Mouse (Mus musculus) lung, embryonic 16.5 days (tissue): ENCODE measurements at regions not wholly inside any gene's neighbourhood (a gene's known extent, or its start where the extent isn't known, plus 50 kb on each side); places are given as distances from the start of the nearest gene placed in this dataset.

Source experiments
- ATAC-seq: fragments of 200-750 bp; cut with Nextera tagmentation; 2 replicates; pipeline ENCODE4 v1.8.0; 2017; ENCODE audit warnings: low read depth, mild to moderate bottlenecking, moderate library complexity
- H3K27ac ChIP-seq: fragments of 300-500 bp; sonication (generic); 2 replicates; pipeline ENCODE4 v1.5.1; 2014; ENCODE audit warnings: mild to moderate bottlenecking, control low read depth, low read length
- H3K27me3 ChIP-seq: fragments of 300-500 bp; sonication (generic); 2 replicates; pipeline ENCODE4 v1.6.1; 2014; ENCODE audit warnings: low read depth, low read length, mixed read lengths; ENCODE audit not compliant: control insufficient read depth, insufficient read depth
- H3K36me3 ChIP-seq: fragments of 300-500 bp; sonication (generic); 2 replicates; pipeline ENCODE4 v1.6.1; 2014; ENCODE audit warnings: low read length; ENCODE audit not compliant: control insufficient read depth, insufficient read depth
- H3K4me1 ChIP-seq: fragments of 300-500 bp; sonication (generic); replicated peaks from 2 replicates; pipeline ENCODE4 v1.6.1; 2014; ENCODE audit warnings: low read length, mixed read lengths; ENCODE audit not compliant: control insufficient read depth, insufficient read depth
- H3K4me2 ChIP-seq: fragments of 300-500 bp; sonication (generic); 2 replicates; pipeline ENCODE4 v1.6.1; 2014; ENCODE audit warnings: low read depth, low read length, control low read depth
- H3K4me3 ChIP-seq: fragments of 300-500 bp; sonication (generic); 2 replicates; pipeline ENCODE4 v1.5.1; 2014; ENCODE audit warnings: mild to moderate bottlenecking, low read length, control low read depth
- H3K9ac ChIP-seq: fragments of 300-500 bp; sonication (generic); 2 replicates; pipeline ENCODE4 v1.6.1; 2014; ENCODE audit warnings: low read length, control low read depth
- H3K9me3 ChIP-seq: fragments of 300-500 bp; sonication (generic); 2 replicates; pipeline ENCODE4 v1.6.1; 2016; ENCODE audit warnings: low read length; ENCODE audit not compliant: control insufficient read depth
- WGBS: fragments of 180-500 bp; shearing (Covaris S2); extraction: QIAGEN DNeasy Blood & Tissue Kit; methylation state at CpG from one replicate; pipeline ENCODE4 v1.1.7; 2014; 5-methylcytosine and 5-hydroxymethylcytosine counted together

DNA sequence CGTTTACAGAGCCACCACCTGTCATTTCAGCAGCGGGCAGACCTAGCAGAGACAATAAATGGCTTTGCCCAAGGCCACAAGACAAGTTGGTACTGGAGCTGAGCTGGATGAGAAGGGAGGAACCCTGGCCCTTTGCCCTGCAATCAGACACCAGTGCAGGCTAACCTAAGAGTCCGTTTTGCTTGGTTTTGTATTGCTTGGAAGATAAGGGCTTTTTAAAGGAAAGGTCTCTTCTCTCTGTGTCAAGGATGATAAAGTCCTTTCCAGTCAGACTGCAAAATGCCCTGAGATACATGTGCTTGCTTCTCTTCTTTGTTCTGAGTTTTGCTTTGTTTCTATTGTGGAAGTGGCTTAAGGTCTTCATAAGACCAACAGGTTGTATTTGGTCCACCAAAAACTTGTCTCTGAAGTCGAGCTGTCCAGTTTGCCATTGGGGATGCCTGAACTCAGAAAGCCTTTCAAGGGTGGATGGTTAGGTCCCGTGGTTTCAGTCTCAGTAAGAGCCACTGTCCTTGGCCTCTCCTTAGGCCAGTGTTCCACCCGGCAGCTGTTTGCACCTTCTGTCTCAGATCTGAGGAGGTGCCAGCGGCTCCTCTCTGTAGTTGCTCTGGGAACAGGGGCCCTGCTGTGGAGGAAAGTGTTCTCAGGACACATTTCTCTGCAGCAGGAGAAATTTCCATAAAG is 296.7 kb upstream of the Pik3r1 start:
- H3K4me3 ChIP-seq, result no peak overlapping the region
- 40% methylated on average over 7 of the region's 7 CpGs for WGBS
- no peak overlapping the region for H3K27ac ChIP-seq
- no peaks in the 10 kb centered on the region for H3K27me3 ChIP-seq
- no peaks in the 10 kb centered on the region for H3K36me3 ChIP-seq
- no peaks in the 10 kb centered on the region for H3K4me1 ChIP-seq
- ATAC-seq, result no peak
- no peak overlapping the region for H3K4me2 ChIP-seq
- H3K9ac ChIP-seq, result no peak overlapping the region
- no peaks in the 10 kb centered on the region for H3K9me3 ChIP-seq

DNA sequence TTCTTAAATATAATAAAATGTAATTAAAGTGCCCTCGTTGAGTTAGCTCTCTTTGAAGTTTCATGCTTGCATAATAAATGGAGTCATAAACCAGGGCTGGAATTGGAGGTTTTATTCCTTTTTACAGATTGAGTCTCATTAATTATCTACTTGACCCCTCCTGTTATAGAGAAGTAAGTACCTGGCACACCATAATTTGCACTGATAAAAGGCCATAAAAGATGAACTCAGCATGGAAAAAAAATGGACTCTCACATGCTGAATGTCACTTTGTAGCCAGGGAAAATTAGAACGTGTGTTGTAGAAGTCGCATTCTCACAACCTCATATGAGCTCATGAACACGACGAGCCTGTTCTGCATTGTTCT is 297.2 kb upstream of the Pik3r1 start:
- Histone ChIP-seq H3K9me3 (no peaks in the 10 kb centered on the region), H3K4me1 (no peaks in the 10 kb centered on the region), H3K27ac (no peak overlapping the region), H3K4me2 (no peak overlapping the region), H3K4me3 (no peak overlapping the region), H3K36me3 (no peaks in the 10 kb centered on the region), H3K27me3 (no peaks in the 10 kb centered on the region), H3K9ac (no peak overlapping the region)
- ATAC-seq, result no peak
- WGBS, result 72% methylated on average over 5 of the region's 5 CpGs

DNA sequence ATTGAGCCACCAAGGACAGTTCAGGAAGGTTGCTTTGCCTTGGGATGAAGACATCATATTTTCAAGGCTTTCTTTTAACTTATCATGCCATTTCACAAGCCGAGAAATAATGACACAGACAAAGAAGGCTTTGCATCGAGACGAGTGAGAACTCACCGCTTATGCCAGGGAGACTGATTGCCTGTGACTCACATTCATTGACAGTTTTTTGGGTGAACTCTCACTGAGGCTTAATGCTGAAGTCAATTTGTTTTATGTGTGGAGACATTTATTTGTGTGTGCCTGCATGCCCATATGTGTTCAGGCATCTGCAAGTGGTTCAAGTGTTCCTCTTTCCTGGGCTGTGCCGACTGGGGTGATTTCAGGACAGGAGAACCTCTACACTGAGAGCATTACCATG is 297.8 kb upstream of the Pik3r1 start:
- Histone ChIP-seq H3K9ac (no peak overlapping the region), H3K4me3 (no peak overlapping the region), H3K36me3 (no peaks in the 10 kb centered on the region), H3K4me1 (no peaks in the 10 kb centered on the region), H3K27ac (no peak overlapping the region), H3K4me2 (no peak overlapping the region), H3K27me3 (no peaks in the 10 kb centered on the region), H3K9me3 (no peaks in the 10 kb centered on the region)
- WGBS, result 53% methylated on average over 5 of the region's 5 CpGs
- no peak for ATAC-seq

DNA sequence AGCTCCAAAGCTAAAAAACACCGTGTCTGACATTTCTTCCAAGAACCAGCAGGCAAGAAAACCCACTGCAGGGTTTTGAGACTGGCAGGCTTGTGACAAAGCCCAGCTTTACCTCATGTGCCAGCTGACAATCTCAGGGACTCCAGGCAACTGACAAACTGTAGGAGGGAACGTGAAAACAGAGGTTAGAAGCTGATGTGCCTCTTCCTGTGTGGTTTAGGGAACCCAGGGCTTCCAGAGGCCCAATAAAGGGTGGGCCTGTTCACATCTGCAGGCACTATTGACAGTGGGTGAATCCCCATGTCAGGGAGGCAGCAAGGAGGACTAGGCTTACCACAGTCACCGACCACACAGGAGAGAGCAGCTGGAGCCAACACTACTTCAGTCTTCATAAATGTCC is 302.7 kb upstream of the Pik3r1 start:
- no peak overlapping the region for H3K9ac ChIP-seq
- no peaks in the 10 kb centered on the region for H3K9me3 ChIP-seq
- WGBS, result 60% methylated on average over 3 of the region's 3 CpGs
- no peak overlapping the region for H3K4me3 ChIP-seq
- no peak for ATAC-seq
- H3K4me2 ChIP-seq, result no peak overlapping the region
- H3K27me3 ChIP-seq, result no peaks in the 10 kb centered on the region
- no peak overlapping the region for H3K27ac ChIP-seq
- no peaks in the 10 kb centered on the region for H3K36me3 ChIP-seq
- no peaks in the 10 kb centered on the region for H3K4me1 ChIP-seq

DNA sequence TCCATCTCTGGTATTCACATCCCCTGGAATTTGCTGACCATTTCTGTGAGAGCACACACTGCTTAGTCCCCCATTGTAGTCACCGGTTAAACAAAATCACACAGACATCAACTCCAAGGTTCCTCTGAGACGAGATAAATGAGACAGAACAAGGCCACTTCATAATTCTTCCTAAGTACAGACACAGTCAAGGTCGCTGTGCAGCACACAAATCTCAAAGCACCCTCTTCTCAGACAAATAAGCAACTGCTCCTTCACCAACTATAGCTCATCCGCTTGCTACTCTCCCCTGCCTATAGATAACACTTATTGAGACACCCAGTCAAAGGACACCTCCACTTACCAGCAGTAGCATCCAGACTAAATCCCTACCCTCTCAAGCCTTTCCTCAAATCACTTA is 304.3 kb upstream of the Pik3r1 start:
- Histone ChIP-seq H3K9me3 (no peaks in the 10 kb centered on the region), H3K36me3 (no peaks in the 10 kb centered on the region), H3K4me2 (no peak overlapping the region), H3K27me3 (no peaks in the 10 kb centered on the region), H3K9ac (no peak overlapping the region), H3K4me1 (no peaks in the 10 kb centered on the region), H3K27ac (no peak overlapping the region), H3K4me3 (no peak overlapping the region)
- WGBS, result 60% methylated on average over 4 of the region's 4 CpGs
- ATAC-seq, result no peak

DNA sequence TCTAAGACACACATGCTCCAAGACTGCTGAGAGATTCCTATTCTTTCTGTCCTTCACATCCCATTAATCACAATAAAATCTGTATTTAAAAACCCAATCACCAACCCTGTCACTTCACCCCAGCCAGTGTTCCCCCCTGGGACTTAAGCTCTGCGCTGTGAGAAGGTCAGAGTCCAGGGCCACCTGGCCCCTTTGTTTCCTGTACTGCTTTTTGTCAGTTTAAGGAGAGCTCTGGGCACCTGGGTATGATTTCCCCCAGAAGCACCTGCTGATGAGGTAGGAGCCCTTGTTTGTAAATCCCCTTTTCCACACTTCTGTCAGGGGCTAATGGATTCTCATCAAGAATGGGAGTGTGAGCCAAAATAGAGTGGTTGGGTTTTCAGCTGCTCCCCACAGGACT is 319.7 kb upstream of the Pik3r1 start:
- no peak overlapping the region for H3K4me3 ChIP-seq
- H3K9me3 ChIP-seq, result no peaks in the 10 kb centered on the region
- no peaks in the 10 kb centered on the region for H3K27me3 ChIP-seq
- WGBS, result 69% methylated on average over 1 of the region's 1 CpGs
- H3K4me2 ChIP-seq, result no peak overlapping the region
- H3K9ac ChIP-seq, result no peak overlapping the region
- ATAC-seq, result no peak
- H3K27ac ChIP-seq, result no peak overlapping the region
- H3K4me1 ChIP-seq, result no peaks in the 10 kb centered on the region
- H3K36me3 ChIP-seq, result no peaks in the 10 kb centered on the region

DNA sequence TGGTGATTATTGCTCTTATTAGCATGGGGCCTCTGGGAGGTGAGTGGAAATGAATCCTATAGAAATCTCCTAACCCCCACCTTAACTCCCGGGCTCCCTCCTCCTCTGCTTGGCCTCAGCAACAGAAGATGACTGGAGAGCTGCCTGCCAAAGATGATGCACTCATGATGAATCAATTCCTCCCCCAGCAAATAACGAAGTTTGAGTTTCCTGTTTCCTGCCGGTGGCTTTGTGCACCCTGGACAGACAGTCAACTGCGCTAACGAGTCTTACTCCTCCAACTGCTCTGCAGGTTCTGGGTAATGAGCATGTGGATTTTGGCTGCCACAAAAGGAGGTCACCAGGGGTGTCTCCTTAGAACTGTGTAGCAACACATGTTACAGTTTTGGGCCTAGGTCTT is 321.5 kb upstream of the Pik3r1 start:
- Histone ChIP-seq H3K4me3 (no peak overlapping the region), H3K9ac (no peak overlapping the region), H3K4me2 (no peak overlapping the region), H3K27me3 (no peaks in the 10 kb centered on the region), H3K27ac (no peak overlapping the region), H3K36me3 (no peaks in the 10 kb centered on the region), H3K9me3 (no peaks in the 10 kb centered on the region), H3K4me1 (no peaks in the 10 kb centered on the region)
- no peak for ATAC-seq
- 41% methylated on average over 5 of the region's 5 CpGs for WGBS

DNA sequence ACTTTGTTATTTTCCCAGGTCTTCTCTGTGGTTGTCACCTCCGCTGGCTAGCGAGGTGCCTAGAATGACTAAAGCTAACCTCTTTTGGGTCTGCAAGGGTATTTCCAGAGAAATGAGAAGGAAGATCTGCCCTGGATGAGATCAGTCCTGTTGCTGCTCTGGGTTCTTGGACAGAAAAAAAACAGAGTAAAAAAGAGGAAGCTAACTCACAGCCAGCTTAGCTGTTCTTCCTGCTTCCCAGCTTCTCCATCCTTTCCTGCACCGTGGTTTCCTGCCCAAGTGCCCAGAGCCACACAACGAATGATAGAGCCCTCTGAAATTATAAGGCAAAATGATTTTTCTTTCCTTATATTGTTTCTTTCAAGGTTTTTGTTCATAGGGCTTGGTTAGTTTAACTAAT is 326.2 kb upstream of the Pik3r1 start:
- WGBS, result 78% methylated on average over 4 of the region's 4 CpGs
- Histone ChIP-seq H3K9me3 (no peaks in the 10 kb centered on the region), H3K36me3 (no peaks in the 10 kb centered on the region), H3K27me3 (no peaks in the 10 kb centered on the region), H3K9ac (no peak overlapping the region), H3K4me2 (no peak overlapping the region), H3K4me3 (no peak overlapping the region), H3K4me1 (no peaks in the 10 kb centered on the region), H3K27ac (no peak overlapping the region)
- ATAC-seq, result no peak

DNA sequence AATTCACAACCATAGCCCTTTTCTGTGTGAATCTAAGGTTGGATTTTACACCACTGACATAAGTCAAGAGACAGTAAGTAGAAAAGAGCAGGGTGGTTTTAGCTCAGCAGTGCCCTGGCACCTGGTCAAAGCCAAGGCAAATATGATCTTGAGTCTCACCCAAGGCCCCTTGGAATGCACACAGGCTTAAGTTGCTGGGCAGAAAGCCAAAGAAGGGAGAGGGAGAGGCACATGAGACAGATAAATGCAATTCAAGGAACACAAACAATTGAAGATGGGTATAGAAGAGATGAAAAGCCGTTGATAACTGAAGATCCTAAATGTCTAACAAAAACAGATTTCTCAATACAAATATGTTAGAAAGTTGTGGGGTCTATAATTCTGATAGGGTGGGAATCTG is 335.1 kb upstream of the Pik3r1 start:
- WGBS, result 49% methylated on average over 1 of the region's 1 CpGs
- Histone ChIP-seq H3K4me3 (no peak overlapping the region), H3K27me3 (no peaks in the 10 kb centered on the region), H3K4me1 (no peaks in the 10 kb centered on the region), H3K27ac (no peak overlapping the region), H3K9me3 (no peaks in the 10 kb centered on the region), H3K9ac (no peak overlapping the region), H3K36me3 (no peaks in the 10 kb centered on the region), H3K4me2 (no peak overlapping the region)
- ATAC-seq, result no peak

DNA sequence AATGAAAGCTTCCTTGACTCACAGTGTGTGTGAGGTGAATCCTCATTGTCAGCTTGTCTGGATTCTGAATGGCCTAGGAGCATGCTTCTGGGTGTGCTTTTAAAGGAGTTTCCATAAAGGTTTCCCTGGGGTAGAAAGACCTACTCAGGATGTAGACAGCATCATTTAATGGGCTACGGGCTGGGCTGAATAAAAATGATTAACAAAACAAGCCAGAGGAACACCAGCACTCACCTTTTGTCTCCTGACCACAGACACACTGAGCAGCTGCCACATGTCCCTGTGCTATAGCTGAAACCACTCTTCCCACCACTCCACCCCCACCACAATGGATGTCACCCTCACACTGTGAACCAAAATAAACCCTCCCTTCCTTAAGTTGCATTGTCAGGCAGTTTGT is 338.2 kb upstream of the Pik3r1 start:
- Histone ChIP-seq H3K36me3 (no peaks in the 10 kb centered on the region), H3K9me3 (no peaks in the 10 kb centered on the region), H3K4me2 (no peak overlapping the region), H3K4me1 (no peaks in the 10 kb centered on the region), H3K4me3 (no peak overlapping the region), H3K27ac (no peak overlapping the region), H3K9ac (no peak overlapping the region), H3K27me3 (no peaks in the 10 kb centered on the region)
- WGBS, result 78% methylated on average over 1 of the region's 1 CpGs
- ATAC-seq, result no peak
